Mouse (Mus musculus): ENCODE data around the gene Dpm2. TPM values are rescaled to one million over a fixed set of nuclear protein-coding genes. Genes with fewer than 3 reads are reported as not detected.
A peak's percentile ranks its signal among the peaks of the same experiment; 100 is the strongest.

The Dpm2 gene
- polyA plus RNA-seq, 1 experiment, result 87.5 TPM

GRCm38 (mm10) chr2:32574901-32575585, 4.4 kb downstream of the Dpm2 start:
- no peak overlapping the region for H3K27ac ChIP-seq (ENCODE audit: insufficient read depth, low read depth, low read length)
- H3K4me3 ChIP-seq (ENCODE audit: low read depth, low read length), result peak overlapping the region; percentile 37
- peaks cover 4% of the 10 kb centered on the region; the same call in 1 of the 2 replicates for H3K36me3 ChIP-seq (ENCODE audit: control insufficient read depth, insufficient read depth, low read length)
- peaks cover 9% of the 10 kb centered on the region for H3K4me1 ChIP-seq (ENCODE audit: control insufficient read depth, insufficient read depth, insufficient read length, low read length)
- peak; percentile 76; the same call in 1 of the 2 replicates for TF ChIP-seq CTCF (IDR thresholded peaks at IDR 0.05; ENCODE audit: extremely low read depth, insufficient read length, insufficient replicate concordance, low read depth, low read length)
- 0 out of 2 replicates have a peak, but pooled peaks have one; percentile 5 for TF ChIP-seq POLR2A (IDR thresholded peaks at IDR 0.05; ENCODE audit: low read depth, low read length)
- peaks cover 3% of the 10 kb centered on the region; the same call in 1 of the 2 replicates for H3K27me3 ChIP-seq (ENCODE audit: control insufficient read depth, insufficient read depth, low read length)
- 5% methylated on average over 26 of the region's 26 CpGs for WGBS

- TF ChIP-seq CTCF (IDR thresholded peaks at IDR 0.05; ENCODE audit: extremely low read depth, insufficient read length, insufficient replicate concordance, low read depth, low read length) (no peak), POLR2A (IDR thresholded peaks at IDR 0.05; ENCODE audit: low read depth, low read length) (no peak)
- Histone ChIP-seq H3K27ac (ENCODE audit: insufficient read depth, low read depth, low read length) (no peak within 1 kb of the TSS), H3K36me3 (ENCODE audit: control insufficient read depth, insufficient read depth, low read length) (peaks cover 4% of the 10 kb centered on the region; the same call in 1 of the 2 replicates), H3K4me1 (ENCODE audit: control insufficient read depth, insufficient read depth, insufficient read length, low read length) (peaks cover 9% of the 10 kb centered on the region), H3K27me3 (ENCODE audit: control insufficient read depth, insufficient read depth, low read length) (peaks cover 3% of the 10 kb centered on the region; the same call in 1 of the 2 replicates), H3K4me3 (ENCODE audit: low read depth, low read length) (peak within 1 kb of the TSS; percentile 37)
- 18% methylated on average over 28 of the region's 28 CpGs for WGBS
Measured at GRCm38 (mm10) chr2:32575586-32576160, 5.0 kb downstream of the Dpm2 start, which contains the start of gene 9430097D07Rik. Gene 9430097D07Rik (minus strand): TSS chr2:32575684.

- Histone ChIP-seq H3K4me3 (ENCODE audit: low read depth, low read length) (no peak overlapping the region), H3K27me3 (ENCODE audit: control insufficient read depth, insufficient read depth, low read length) (peaks cover 3% of the 10 kb centered on the region; the same call in 1 of the 2 replicates), H3K27ac (ENCODE audit: insufficient read depth, low read depth, low read length) (no peak overlapping the region), H3K4me1 (ENCODE audit: control insufficient read depth, insufficient read depth, insufficient read length, low read length) (peaks cover 9% of the 10 kb centered on the region), H3K36me3 (ENCODE audit: control insufficient read depth, insufficient read depth, low read length) (peaks cover 4% of the 10 kb centered on the region; the same call in 1 of the 2 replicates)
- no peak for TF ChIP-seq POLR2A (IDR thresholded peaks at IDR 0.05; ENCODE audit: low read depth, low read length)
- TF ChIP-seq CTCF (IDR thresholded peaks at IDR 0.05; ENCODE audit: extremely low read depth, insufficient read length, insufficient replicate concordance, low read depth, low read length), result no peak
- WGBS, result 84% methylated on average over 9 of the region's 9 CpGs
Measured at GRCm38 (mm10) chr2:32576532-32576931, 5.9 kb downstream of the Dpm2 start.

GRCm38 (mm10) chr2:32578146-32579046, 7.7 kb downstream of the Dpm2 start:
- H3K27me3 ChIP-seq (ENCODE audit: control insufficient read depth, insufficient read depth, low read length), result peaks cover 3% of the 10 kb centered on the region; the same call in 1 of the 2 replicates
- no peak overlapping the region for H3K27ac ChIP-seq (ENCODE audit: insufficient read depth, low read depth, low read length)
- no peak overlapping the region for H3K4me3 ChIP-seq (ENCODE audit: low read depth, low read length)
- TF ChIP-seq CTCF (IDR thresholded peaks at IDR 0.05; ENCODE audit: extremely low read depth, insufficient read length, insufficient replicate concordance, low read depth, low read length) (no peak), POLR2A (IDR thresholded peaks at IDR 0.05; ENCODE audit: low read depth, low read length) (no peak)
- WGBS, result 37% methylated on average over 28 of the region's 30 CpGs
- no peaks in the 10 kb centered on the region for H3K36me3 ChIP-seq (ENCODE audit: control insufficient read depth, insufficient read depth, low read length)
- peaks cover 9% of the 10 kb centered on the region for H3K4me1 ChIP-seq (ENCODE audit: control insufficient read depth, insufficient read depth, insufficient read length, low read length)

GRCm38 (mm10) chr2:32581450-32582095, 10.9 kb downstream of the Dpm2 start:
- H3K4me1 ChIP-seq (ENCODE audit: control insufficient read depth, insufficient read depth, insufficient read length, low read length), result peaks cover 3% of the 10 kb centered on the region
- H3K27ac ChIP-seq (ENCODE audit: insufficient read depth, low read depth, low read length), result no peak overlapping the region
- TF ChIP-seq POLR2A (IDR thresholded peaks at IDR 0.05; ENCODE audit: low read depth, low read length), result no peak
- TF ChIP-seq CTCF (IDR thresholded peaks at IDR 0.05; ENCODE audit: extremely low read depth, insufficient read length, insufficient replicate concordance, low read depth, low read length), result no peak
- H3K36me3 ChIP-seq (ENCODE audit: control insufficient read depth, insufficient read depth, low read length), result no peaks in the 10 kb centered on the region
- WGBS, result 53% methylated on average over 19 of the region's 19 CpGs
- peaks cover 3% of the 10 kb centered on the region; the same call in 1 of the 2 replicates for H3K27me3 ChIP-seq (ENCODE audit: control insufficient read depth, insufficient read depth, low read length)
- H3K4me3 ChIP-seq (ENCODE audit: low read depth, low read length), result no peak overlapping the region

Measured in small intestine, adult 2 months (tissue).